Mouse (Mus musculus): ENCODE data around the gene Eef1a1.

Eef1a1 gene

DNA sequence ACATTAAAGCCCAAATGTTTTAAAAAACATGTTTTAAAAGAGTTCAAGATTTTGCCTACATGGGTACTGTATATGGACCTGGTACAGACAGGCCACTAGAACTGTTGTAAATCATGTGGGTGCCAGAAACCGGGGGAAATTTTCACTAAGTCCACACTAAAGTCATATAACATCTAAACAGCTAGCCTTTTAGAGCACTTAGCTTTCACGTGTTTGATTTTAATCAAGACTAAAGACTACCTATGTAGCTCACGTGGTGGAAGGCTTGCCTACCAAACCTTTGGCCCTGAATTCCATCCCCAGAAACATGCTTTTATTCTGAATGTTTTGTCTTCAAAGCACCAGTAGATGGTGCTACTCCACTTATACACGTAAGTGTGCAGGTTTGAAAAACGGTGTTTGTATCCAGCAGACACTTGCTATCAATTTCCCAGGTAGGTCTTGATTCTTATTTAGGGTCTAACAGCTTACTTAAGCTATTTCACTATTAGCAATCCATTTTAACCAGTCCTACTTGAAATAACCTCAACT, 11.9 kb downstream of the Eef1a1 start:
- no peak for DNase-seq (ENCODE audit: low read depth, low spot score)

DNA sequence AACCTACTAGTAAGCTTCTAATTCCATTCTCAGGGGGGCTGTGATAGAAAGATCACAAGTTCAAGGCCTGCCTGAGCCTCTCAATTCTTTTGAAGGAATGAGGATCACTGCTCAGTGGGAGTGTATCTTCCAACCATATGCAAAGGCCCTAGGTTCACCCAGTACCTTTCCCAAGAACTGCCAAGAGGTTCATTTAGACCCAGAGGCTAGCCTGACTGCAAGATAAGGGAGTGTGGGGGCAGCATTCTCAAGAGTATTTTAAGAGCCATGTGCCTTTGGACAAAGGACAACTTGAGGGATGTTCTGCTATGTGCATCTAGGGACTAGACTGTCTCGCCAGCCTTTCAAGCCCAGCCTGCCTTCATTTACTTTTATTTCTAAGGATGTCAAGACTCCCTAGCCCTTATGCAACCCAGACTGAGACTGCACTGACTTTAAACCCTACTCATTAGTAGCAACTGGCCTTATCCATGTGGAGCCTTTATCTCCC, 12.4 kb downstream of the Eef1a1 start:
- no peak for DNase-seq (ENCODE audit: low read depth, low spot score)

DNA sequence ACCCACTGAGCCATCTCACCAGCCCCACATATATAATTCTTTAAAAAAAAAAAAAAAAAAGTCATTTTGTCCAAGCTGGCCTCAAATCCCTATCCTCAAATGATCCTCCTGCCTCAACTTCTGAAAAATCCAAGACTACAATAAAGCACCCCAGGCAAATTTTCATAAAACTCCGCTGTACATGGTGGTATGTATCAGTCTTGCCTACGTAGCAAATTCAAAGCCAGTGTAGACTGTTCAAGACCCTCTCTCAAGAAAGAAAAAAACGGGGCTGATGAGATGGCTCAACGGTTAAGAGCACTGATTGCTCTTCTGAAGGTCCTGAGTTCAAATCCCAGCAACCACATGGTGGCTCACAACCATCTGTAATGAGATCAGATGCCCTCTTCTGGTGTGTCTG, 13.1 kb downstream of the Eef1a1 start:
- no peak for DNase-seq (ENCODE audit: low read depth, low spot score)

DNA sequence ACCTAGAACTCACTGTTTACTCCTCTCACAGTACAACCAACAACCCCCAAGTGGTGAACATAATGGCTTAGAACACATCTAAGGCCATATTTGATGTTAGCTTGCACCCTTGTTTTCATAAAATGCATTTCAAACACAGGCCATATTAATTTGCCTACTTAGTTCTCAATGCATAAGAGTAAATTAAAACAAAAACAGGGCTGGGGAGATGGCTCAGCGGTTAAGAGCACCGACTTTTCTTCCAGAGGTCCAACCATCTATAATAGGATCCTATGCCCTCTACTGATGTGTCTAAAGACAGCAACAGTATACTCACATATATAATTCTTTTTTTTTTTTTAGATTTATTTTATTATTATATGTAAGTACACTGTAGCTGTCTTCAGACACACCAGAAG, 13.6 kb downstream of the Eef1a1 start:
- no peak for DNase-seq (ENCODE audit: low read depth, low spot score)

DNA sequence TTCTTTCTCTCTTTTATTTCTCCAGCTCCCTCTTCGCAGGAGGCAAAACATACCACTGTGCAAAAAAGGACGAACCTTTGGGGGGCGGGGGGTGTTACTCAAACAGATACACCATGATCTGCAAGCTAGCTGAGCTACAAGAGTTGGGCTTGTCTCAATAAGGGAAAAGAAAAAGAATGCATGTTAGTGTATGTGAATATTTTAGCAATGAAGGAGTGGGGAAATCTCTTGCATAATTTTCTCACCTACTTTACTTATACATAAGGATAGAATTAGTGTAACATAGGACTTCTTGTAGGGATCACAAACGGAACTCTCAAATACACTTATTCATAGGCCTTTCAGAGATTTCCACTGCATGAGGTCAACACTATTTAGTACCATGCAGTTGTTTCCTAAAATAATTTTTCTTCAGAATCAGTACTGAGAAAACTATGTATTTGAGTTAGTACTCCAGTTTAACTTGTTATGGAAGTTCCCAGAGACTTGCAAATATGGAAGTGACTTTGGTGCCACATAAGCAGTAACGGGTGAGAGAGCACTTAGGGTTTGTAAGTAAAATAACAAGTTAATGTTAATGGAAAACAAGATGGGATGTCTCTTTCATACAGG, 14.1 kb downstream of the Eef1a1 start:
- no peak for DNase-seq (ENCODE audit: low read depth, low spot score)

DNA sequence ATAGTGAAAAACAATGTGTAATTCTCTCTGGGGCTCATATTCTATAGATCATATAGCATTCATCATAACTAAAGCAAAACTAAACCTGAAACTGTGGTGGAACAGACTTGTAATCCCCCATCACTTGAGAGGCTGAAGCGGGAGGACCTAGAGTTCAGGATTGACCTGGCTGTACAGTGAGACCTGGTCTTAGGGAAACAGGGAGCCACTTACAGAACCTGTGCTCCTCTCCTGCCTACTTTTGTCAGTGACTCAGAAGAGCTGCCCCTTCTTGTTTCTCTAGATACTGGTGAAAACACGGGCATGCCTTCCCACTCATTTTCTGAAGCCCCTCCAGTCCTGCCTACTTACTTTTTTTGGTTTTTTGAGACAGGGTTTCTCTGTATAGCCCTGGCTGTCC, 14.7 kb downstream of the Eef1a1 start:
- DNase-seq (ENCODE audit: low read depth, low spot score): no peak

DNA sequence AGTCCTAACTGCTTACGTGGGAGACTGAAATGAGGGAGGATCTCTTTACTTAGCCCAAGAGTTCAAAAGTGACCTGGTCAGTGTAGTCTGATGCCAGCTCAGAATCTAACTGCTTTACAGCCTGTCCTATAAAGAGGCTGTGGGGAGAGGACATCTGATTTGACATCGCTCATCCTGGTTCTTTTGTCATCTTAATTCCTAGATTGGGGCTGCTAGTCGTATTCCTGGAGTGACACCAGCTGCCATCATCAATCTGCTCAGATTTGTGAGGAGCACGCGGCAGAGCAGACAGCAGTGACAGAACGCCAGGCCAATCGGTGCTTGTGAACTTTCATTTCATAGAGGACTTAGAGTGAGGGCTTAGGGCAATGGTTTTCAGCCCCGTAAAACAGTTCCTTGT, 15.4 kb downstream of the Eef1a1 start:
- no peak for DNase-seq (ENCODE audit: low read depth, low spot score)

DNA sequence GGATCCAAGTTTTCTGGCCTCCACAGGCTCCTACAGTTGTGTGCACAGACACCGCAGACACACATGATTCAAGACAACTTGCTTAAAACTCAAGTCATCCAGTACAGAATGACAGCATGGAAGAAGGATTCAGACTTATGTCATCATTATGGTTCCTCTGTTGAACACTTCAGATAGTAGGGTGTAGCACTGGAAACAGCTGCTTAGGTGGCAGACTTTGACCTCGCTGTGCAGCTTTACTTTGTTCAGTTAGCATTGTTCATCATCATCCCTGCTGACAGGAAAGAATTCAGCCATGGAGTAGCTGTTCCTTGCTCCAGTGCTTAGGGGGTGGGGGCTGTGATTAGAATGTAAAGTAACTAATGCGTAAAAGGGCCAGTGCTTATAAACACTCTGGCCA, 23.2 kb downstream of the Eef1a1 start:
- no peak for DNase-seq (ENCODE audit: low read depth, low spot score)

DNA sequence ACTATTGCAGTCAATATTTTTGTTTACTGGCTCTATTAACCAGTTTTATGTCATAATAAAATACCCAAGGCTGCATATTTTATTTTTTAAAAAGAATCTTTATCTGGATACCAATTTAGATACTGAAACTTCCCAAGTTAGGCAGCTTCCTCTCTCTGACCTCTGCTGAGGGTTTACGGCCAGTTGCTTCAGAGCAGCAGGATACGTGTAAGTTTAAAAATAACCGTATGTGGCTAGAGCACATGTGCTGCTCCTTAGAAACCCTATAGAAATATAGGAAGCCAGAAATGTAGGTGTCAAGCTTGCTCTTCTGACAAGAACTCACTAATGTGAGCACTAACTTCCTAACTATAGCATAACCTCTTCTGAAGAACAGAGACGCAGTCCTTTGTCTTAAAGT, 25.6 kb downstream of the Eef1a1 start:
- DNase-seq (ENCODE audit: low read depth, low spot score): no peak

DNA sequence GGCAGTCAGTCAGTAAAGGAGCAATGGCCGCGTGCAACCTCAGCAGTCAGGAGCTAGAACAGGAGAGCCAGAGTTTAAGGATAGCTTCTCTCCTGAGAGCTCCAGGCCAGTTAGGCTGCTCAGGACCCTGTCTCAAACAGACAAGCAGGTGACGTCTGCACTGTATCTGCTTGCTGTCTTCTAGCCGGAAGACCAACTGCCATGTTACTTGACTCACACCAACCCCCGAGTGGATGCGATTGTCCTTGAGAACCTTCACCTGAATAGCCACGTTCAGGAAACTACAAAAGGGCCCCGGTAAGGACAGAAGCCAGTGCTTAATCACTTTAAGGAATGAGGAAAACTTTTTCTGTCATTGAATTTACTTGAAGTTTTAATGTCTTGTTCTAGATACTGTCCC, 31.9 kb downstream of the Eef1a1 start:
- DNase-seq (ENCODE audit: low read depth, low spot score): no peak

DNA sequence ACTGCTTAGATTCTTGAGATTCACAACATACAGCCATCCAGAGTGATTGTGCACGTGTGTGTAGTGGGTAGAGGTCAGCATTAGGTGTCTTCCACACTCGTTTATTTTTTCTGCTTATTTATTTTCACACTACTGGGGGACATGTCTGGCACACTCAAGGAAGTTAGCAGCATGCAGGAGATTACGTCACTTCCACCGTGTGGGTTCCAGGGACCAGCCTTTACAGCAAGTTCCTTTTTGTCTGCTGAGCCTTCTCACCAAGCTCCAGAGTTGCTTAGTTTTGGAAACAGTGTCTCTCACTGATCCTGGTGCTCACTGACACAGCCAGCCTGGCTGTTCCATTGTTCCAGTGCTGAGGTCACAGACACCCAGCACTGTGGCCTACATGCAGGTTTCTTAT, 37.6 kb downstream of the Eef1a1 start:
- DNase-seq (ENCODE audit: low read depth, low spot score): no peak

DNA sequence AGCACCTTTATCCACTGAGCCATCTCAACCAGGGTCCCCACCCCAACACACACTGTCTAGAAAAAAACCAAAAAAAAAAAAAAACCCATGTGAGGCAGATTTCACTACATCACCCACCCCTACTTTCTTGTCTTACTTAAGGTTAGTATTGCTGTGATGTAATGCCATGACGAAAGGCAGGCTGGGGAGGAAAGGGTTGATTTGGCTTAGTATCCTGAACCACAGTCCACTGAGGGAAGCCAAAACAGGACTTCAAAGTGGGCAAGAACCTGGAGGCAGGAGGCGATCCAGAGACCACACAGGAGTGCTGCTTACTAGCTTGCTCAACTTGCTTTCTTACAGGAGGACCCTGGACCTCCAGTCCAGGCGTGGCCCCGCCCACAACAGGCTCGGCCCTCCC, 38.5 kb downstream of the Eef1a1 start:
- DNase-seq (ENCODE audit: low read depth, low spot score): no peak

DNA sequence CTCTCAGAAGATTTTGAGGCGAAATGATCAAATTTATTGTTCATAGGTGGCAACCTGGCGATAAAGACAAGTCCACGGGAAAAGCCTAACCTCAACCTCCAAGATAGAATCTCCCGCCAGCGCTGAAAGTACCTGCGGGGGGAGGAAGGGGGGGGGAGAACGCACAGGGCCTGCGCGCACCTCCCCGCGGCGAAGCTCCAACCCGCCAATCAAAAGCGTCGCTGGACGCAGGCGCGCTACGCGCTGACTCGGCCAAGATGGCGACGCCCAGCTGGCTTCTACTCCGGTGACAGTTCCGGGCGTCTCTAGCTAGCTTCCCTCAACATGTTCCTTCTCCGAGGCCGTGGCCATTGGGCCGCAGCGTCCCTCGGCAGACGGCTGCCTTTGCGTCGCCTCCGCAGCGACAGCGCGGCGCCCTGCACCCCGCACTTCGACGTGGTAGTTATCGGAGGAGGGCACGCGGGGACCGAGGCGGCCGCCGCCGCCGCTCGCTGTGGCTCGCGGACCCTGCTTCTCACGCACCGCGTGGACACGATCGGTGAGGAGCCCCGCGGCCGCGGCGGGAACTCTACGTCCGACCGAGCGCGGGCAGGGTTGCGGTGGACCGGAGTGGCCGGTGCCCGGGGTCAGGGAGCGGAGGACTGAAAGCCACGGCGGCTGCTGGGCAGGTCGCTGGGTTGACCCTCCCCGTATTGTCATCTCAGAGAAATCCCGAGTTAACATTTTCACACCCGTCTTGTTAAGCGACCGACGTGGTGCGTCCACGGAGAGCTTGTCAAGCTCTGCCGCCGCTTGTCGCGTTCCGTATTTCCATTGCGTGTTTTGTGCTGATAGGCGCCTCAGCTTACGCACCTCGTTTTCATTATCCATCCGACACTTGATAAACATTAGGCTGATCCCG, 40.7 kb downstream of the Eef1a1 start, which contains the start of the genes Mto1 and Gm17324:
TSS of gene Mto1 (plus strand) at position 236 of the 901 bp plus-strand sequence.
TSS of gene Gm17324 (minus strand) at position 814 of the 901 bp plus-strand sequence.
- DNase-seq (ENCODE audit: low read depth, low spot score): peak; percentile 91

DNA sequence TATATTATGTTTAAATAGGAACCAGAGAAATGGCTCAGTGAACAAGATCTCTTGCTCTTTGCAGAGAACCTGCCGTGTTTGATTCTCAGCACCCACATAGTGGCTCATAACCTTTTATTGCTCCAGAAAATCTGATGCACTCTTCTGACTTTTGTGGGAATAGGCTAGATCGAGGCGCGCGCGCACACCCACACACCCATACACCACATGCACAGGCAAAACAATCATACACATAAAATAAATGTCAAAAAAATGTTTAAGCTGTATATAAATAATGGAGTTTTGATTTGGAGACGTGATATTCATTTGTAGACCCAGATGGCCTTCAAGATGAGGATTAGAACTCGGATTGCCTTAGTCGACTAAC, 41.4 kb downstream of the Eef1a1 start:
- DNase-seq (ENCODE audit: low read depth, low spot score): no peak

DNA sequence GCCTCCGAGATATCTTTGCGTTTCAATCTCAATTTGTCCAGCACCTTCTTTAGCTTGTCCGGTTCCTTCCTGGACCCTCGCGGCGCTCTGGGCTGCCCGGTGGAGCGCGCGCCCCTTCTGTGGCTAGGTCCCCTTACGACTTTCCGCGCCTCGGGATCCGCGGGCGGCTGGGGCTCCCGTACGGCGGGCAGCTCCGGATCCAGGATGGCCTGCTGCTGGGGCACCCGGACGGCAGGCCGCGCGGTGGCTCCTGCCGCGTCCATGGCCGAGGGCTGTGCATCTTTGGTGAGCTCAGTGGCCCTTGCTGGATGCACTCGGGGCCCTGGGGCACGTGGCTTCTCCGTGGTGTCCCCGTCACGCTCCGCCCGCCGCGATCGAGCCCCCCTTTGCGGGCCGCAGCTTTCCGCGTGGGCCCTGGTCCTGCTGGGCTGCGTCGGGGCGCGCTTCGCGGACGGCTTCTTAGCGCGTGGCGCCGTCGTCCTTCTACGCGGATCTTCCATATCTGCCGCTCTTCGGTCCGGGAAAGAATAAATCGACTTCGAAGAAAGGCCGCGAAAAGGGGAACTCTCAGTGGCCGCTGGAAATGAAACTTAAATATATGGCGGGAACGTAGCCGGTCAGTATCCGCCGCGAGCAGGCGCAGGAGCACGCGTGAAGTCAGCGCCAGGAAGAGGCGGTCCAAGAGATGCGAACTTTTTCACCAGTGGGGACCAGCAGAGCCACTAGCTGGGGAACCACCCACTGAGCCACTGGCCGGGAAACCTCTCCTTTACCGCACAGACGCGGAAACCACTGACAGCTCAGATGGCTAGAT, 46.2 kb downstream of the Eef1a1 start, which contains the start of gene Cgas:
TSS of gene Cgas (minus strand) at position 659 of the 814 bp plus-strand sequence.
- no peak for DNase-seq (ENCODE audit: low read depth, low spot score)

DNA sequence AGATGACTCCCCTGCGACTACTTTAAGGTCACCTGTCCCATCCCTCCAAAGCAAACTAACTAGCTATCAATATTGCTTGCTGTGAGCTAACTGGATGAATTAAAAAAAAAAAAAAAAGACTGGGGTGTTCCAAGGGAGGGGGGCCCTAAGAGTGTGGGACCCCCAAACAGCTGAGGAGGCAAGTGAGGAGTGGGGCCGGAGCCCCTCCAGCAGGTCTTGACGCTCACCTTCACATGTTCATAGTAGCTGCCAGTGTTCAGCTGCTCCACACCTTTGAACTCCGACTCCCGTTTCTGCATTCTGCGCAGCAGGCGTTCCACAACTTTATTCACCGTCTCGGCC, 46.7 kb downstream of the Eef1a1 start:
- no peak for DNase-seq (ENCODE audit: low read depth, low spot score)

DNA sequence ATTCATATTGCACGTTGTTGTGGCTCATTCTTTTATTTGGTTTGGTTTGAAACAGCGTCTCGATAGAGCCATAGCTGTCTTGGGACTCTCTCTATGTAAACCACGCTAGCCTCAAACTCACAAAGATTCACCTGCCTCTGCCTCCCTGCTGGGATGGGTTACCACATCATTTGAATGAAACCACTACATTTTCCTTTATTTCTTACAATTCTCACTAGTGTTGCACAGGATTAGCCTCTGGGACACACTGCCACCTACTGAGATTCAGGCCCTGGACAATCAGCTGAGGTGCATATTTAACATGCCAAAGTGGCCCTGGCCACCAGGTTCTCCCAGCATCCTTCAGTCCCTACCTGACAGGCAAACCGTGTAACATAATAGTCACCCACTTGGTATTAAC, 49.5 kb downstream of the Eef1a1 start:
- no peak for DNase-seq (ENCODE audit: low read depth, low spot score)

DNA sequence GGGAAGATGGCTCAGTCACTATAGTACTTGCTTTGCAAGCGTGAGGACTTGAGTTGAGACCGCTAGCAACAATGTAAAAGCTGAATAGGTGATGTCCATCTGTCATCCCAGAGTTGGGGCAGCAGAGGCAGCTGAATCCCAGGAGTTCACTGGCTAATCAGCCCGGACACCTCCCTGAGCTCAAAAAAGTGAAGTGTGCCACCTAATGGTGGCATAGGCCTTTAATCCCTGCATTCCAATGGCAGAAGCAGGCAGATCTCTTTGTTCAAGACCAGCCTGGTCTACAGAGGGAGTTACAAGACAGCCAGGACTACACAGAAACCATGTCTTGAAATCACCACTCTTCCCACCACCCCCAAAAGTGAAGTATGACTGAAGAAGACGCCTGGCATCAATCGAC, 56.5 kb downstream of the Eef1a1 start:
- DNase-seq (ENCODE audit: low read depth, low spot score): no peak

DNA sequence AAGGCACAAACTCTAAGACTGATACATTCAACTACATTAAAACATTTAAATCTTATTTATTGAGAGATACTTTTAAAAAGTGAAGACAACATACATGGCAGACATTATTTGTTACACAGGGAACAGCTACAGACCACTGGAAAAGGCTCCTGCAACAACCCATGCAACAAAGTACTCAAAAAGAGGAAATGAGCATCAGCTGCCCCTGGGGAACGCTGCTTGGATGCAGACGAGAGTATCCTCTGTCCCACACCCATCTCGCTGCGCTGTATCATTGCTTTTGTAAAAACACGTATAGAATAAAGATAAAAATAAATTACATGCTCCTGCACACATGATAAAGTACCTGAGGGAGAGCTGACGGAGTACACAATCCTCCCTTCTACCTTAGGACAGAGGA, 58.5 kb downstream of the Eef1a1 start:
- DNase-seq (ENCODE audit: low read depth, low spot score): no peak

DNA sequence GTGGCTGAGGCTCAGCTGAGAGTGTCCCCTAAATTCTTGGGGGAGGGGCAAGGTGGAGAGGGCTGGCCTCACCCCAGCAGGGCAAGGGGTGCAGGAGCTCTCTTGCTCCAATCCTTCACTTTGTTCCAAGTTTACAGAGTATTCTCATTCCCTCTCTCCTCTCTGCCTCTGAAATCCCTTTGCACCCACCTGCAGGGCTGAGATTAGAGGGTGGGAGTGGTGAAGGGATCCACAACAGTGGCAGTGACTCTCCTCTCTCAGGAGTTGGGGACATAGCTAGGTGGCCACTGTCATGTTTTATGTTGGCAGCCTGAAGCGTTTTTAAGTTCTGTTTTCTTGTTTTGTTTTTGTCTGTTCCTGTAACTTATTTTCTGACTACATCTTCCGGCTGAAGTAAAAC, 59.4 kb downstream of the Eef1a1 start:
- DNase-seq (ENCODE audit: low read depth, low spot score): no peak

DNA sequence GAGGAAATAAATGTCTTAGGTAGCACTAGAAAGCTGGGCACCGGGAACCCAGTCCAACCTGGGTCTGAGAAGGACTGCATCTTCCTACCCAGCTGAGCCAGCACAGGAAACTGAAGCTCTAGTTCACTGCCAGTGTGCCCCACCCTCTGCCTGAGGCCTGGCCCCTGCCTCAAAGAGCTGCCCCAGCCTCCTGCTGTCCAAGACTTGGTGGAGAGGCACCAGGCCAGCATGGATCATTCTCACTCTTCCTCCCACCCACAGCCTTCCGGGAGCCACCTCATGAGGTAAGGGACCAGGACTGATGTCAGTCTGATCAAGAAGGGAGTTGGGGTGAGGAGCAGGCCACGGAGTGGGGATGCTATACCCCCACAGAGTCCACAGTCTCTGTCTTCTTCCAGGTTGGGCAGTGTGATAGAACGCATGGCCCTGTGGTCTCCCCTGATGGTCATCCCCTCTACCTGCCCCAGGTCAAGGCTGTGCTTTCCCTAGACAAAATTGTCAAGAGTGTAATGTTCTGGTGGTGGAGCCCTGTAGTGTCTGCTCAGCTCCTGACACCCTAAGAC, 60.0 kb downstream of the Eef1a1 start:
- DNase-seq (ENCODE audit: low read depth, low spot score): no peak
